Mouse (Mus musculus) 416B (cell line): Measurements from ENCODE around the gene Osbpl10.
"Not testable (repeated sequence)": the region's sequence is repeated elsewhere in the genome, so short reads cannot be mapped to it uniquely, and the experiment has no call there.

Experiments
- DNase-seq: peaks from one replicate; pipeline ENCODE4 v3.0.0; 2011; ENCODE audit warnings: low read depth

Gene Osbpl10

GRCm38 (mm10) chr9:114985741-114986140 lies 7.4 kb downstream of the Osbpl10 start:
- DNase-seq: no peak

GRCm38 (mm10) chr9:114986361-114986760 lies 8.0 kb downstream of the Osbpl10 start:
- no peak for DNase-seq

- no peak for DNase-seq
Measured at GRCm38 (mm10) chr9:114988029-114988428, 9.7 kb downstream of the Osbpl10 start.

GRCm38 (mm10) chr9:114988610-114989327 lies 10.4 kb downstream of the Osbpl10 start:
- no peak for DNase-seq

- DNase-seq: no peak
Measured at GRCm38 (mm10) chr9:114990421-114990820, 12.1 kb downstream of the Osbpl10 start.

- no peak for DNase-seq
Measured at GRCm38 (mm10) chr9:114992528-114992927, 14.2 kb downstream of the Osbpl10 start.

- no peak for DNase-seq
Measured at GRCm38 (mm10) chr9:114995250-114995649, 16.9 kb downstream of the Osbpl10 start.

GRCm38 (mm10) chr9:114995716-114996115 lies 17.3 kb downstream of the Osbpl10 start:
- DNase-seq: no peak

- DNase-seq: no peak
Measured at GRCm38 (mm10) chr9:114996489-114996888, 18.1 kb downstream of the Osbpl10 start.

- no peak for DNase-seq
Measured at GRCm38 (mm10) chr9:114999010-114999770, 20.8 kb downstream of the Osbpl10 start.

GRCm38 (mm10) chr9:114999771-115000146 lies 21.4 kb downstream of the Osbpl10 start:
- no peak for DNase-seq

- no peak for DNase-seq
Measured at GRCm38 (mm10) chr9:115005446-115005845, 27.1 kb downstream of the Osbpl10 start.

- DNase-seq: no peak
Measured at GRCm38 (mm10) chr9:115007776-115008175, 29.4 kb downstream of the Osbpl10 start.

- DNase-seq: no peak
Measured at GRCm38 (mm10) chr9:115008194-115008593, 29.8 kb downstream of the Osbpl10 start.

GRCm38 (mm10) chr9:115012367-115012766 lies 34.0 kb downstream of the Osbpl10 start:
- no peak for DNase-seq

- no peak for DNase-seq
Measured at GRCm38 (mm10) chr9:115020141-115020540, 41.8 kb downstream of the Osbpl10 start.

GRCm38 (mm10) chr9:115021419-115021818 lies 43.0 kb downstream of the Osbpl10 start:
- DNase-seq: no peak

GRCm38 (mm10) chr9:115023137-115023536 lies 44.8 kb downstream of the Osbpl10 start:
- DNase-seq: no peak

- DNase-seq: no peak
Measured at GRCm38 (mm10) chr9:115023708-115024383, 45.5 kb downstream of the Osbpl10 start.

- DNase-seq: no peak
Measured at GRCm38 (mm10) chr9:115029307-115029706, 50.9 kb downstream of the Osbpl10 start.

- no peak for DNase-seq
Measured at GRCm38 (mm10) chr9:115030581-115030980, 52.2 kb downstream of the Osbpl10 start.

GRCm38 (mm10) chr9:115031046-115031445 lies 52.7 kb downstream of the Osbpl10 start:
- not testable (repeated sequence) for DNase-seq

- DNase-seq: no peak
Measured at GRCm38 (mm10) chr9:115032786-115033185, 54.4 kb downstream of the Osbpl10 start.
